Mouse (Mus musculus) urinary bladder, postnatal 25 days (tissue): ENCODE data around the gene Tpd52l1.
A peak's percentile ranks its signal among the peaks of the same experiment; 100 is the strongest.

ENCODE experiments used
- DNase-seq: peaks from one replicate; pipeline ENCODE4 v3.0.0; 2022; ENCODE audit warnings: low spot score

Gene Tpd52l1

GRCm38 (mm10) chr10:31346401-31346800 lies 99.4 kb downstream of the Tpd52l1 start:
- DNase-seq: no peak

- DNase-seq: no peak
These were observed 109.3 kb downstream of the Tpd52l1 start for GRCm38 (mm10) chr10:31336432-31336831.

GRCm38 (mm10) chr10:31331225-31331775 lies 114.5 kb downstream of the Tpd52l1 start:
- no peak for DNase-seq

- no peak for DNase-seq
These were observed 115.3 kb downstream of the Tpd52l1 start for GRCm38 (mm10) chr10:31330286-31330962.

GRCm38 (mm10) chr10:31329436-31329835 lies 116.3 kb downstream of the Tpd52l1 start:
- no peak for DNase-seq

GRCm38 (mm10) chr10:31318491-31318890 lies 127.3 kb downstream of the Tpd52l1 start:
- DNase-seq: no peak

GRCm38 (mm10) chr10:31312865-31313848 lies 132.6 kb downstream of the Tpd52l1 start, which contains the start of gene Hddc2:
TSS of gene Hddc2 (plus strand) at chr10:31313383.
- peak; percentile 63 for DNase-seq

GRCm38 (mm10) chr10:31307024-31307598 lies 138.6 kb downstream of the Tpd52l1 start:
- no peak for DNase-seq

- no peak for DNase-seq
These were observed 142.3 kb downstream of the Tpd52l1 start for GRCm38 (mm10) chr10:31303446-31303845.

GRCm38 (mm10) chr10:31300292-31300691 lies 145.5 kb downstream of the Tpd52l1 start:
- no peak for DNase-seq

- DNase-seq: peak; percentile 30
These were observed 146.7 kb downstream of the Tpd52l1 start for GRCm38 (mm10) chr10:31298921-31299574.

GRCm38 (mm10) chr10:31298263-31298662 lies 147.5 kb downstream of the Tpd52l1 start:
- no peak for DNase-seq

- DNase-seq: no peak
These were observed 148.7 kb downstream of the Tpd52l1 start for GRCm38 (mm10) chr10:31297106-31297505.

- DNase-seq: no peak
These were observed 149.3 kb downstream of the Tpd52l1 start for GRCm38 (mm10) chr10:31296458-31296857.

- no peak for DNase-seq
These were observed 150.1 kb downstream of the Tpd52l1 start for GRCm38 (mm10) chr10:31295705-31296104.

- DNase-seq: no peak
These were observed 156.9 kb downstream of the Tpd52l1 start for GRCm38 (mm10) chr10:31288697-31289390.

GRCm38 (mm10) chr10:31287787-31288186 lies 158.0 kb downstream of the Tpd52l1 start:
- DNase-seq: no peak
